Mouse (Mus musculus) bone marrow, adult 2 months (tissue): ENCODE measurements around the gene Npas3.

ENCODE experiments used
- CTCF ChIP-seq: fragments of 200-500 bp; IDR thresholded peaks from 2 replicates; pipeline ENCODE4 v1.5.1; 2011; ENCODE audit warnings: low read length, control low read depth; ENCODE audit not compliant: control insufficient read depth, insufficient read depth
- POLR2A ChIP-seq: fragments of 200-500 bp; IDR thresholded peaks from 2 replicates; pipeline ENCODE4 v1.6.1; 2011; ENCODE audit warnings: low read depth, mild to moderate bottlenecking, control low read depth, low read length, borderline replicate concordance; ENCODE audit not compliant: control insufficient read depth

DNA sequence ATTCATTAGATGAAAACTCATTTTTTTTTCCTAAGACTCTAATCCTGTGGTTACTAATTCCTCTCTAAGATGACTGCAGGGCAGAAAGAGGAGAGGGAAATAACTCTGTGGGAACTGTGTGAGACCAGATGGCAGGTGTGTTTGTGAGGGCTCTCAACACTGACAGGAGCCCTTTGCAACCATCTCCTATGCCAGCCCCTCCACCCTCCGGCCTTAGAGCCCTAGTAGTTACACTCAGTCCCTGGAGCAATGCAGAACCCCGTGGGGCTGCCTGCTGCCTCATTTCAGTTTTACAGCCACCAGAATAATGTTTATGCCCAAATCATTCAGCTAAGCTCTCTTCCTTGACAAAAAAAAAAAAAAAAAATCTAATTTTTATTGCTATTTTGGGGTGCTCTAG lies 604.0 kb downstream of the Npas3 start:
- TF ChIP-seq POLR2A, result no peak
- TF ChIP-seq CTCF, result no peak
